Mouse (Mus musculus) liver, embryonic 14.5 days (tissue): ENCODE measurements at regions not wholly inside any gene's neighbourhood (a gene's known extent, or its start where the extent isn't known, plus 50 kb on each side); places are given as distances from the start of the nearest gene placed in this dataset.

Source experiments
- ATAC-seq: fragments of 200-750 bp; cut with Nextera tagmentation; 2 replicates; pipeline ENCODE4 v1.8.0; 2017; ENCODE audit warnings: moderate number of reproducible peaks, mild to moderate bottlenecking, moderate library complexity; ENCODE audit not compliant: insufficient read depth
- DNase-seq, 3 experiments: peaks; one replicate each; pipeline ENCODE4 v3.0.0-alpha.2; 2012 to 2013; ENCODE audit warnings: low read depth in 3 of 3, low spot score in 3 of 3
- H3K27ac ChIP-seq: fragments of 300-500 bp; sonication (generic); 2 replicates; pipeline ENCODE4 v1.5.1; 2014; ENCODE audit warnings: moderate library complexity, mild to moderate bottlenecking, control low read depth, inconsistent platforms
- H3K27me3 ChIP-seq: fragments of 300-500 bp; sonication (generic); 2 replicates; pipeline ENCODE4 v1.6.1; 2014; ENCODE audit warnings: mild to moderate bottlenecking, low read length, moderate library complexity; ENCODE audit not compliant: control insufficient read depth, insufficient read depth
- H3K36me3 ChIP-seq: fragments of 300-500 bp; sonication (generic); replicated peaks from 2 replicates; pipeline ENCODE4 v1.6.1; 2014; ENCODE audit warnings: low read depth; ENCODE audit not compliant: control insufficient read depth, insufficient read depth
- H3K4me1 ChIP-seq, 2 experiments: fragments of 200-500 bp in 1 of 2; fragments of 300-500 bp in 1 of 2; sonication (generic) in 1 of 2; replicated peaks; 2 replicates each; pipeline ENCODE4 v1.6.1; 2012 to 2014; ENCODE audit warnings: antibody characterized with exemption in 1 of 2, inconsistent platforms in 1 of 2, low read length in 1 of 2; ENCODE audit not compliant: control insufficient read depth in 2 of 2, insufficient read depth in 2 of 2
- H3K4me2 ChIP-seq: fragments of 300-500 bp; sonication (generic); 2 replicates; pipeline ENCODE4 v1.6.1; 2014; ENCODE audit warnings: low read depth, mild to moderate bottlenecking, control low read depth, moderate library complexity
- H3K4me3 ChIP-seq, 2 experiments: fragments of 200-500 bp in 1 of 2; fragments of 300-500 bp in 1 of 2; sonication (generic) in 1 of 2; 2 replicates each; pipeline ENCODE4 v1.5.1; 2012 to 2014; ENCODE audit warnings: low read depth in 2 of 2, low read length in 2 of 2, mild to moderate bottlenecking in 2 of 2, control low read depth in 1 of 2, inconsistent platforms in 1 of 2, moderate library complexity in 1 of 2; ENCODE audit not compliant: insufficient read depth in 1 of 2
- H3K9ac ChIP-seq: fragments of 300-500 bp; sonication (generic); replicated peaks from 2 replicates; pipeline ENCODE4 v1.6.1; 2014; ENCODE audit warnings: mild to moderate bottlenecking, control low read depth, moderate library complexity
- H3K9me3 ChIP-seq: fragments of 300-500 bp; sonication (generic); 2 replicates; pipeline ENCODE4 v1.6.1; 2016; ENCODE audit warnings: low read length, mixed read lengths; ENCODE audit not compliant: control insufficient read depth
- CTCF ChIP-seq: IDR thresholded peaks from 2 replicates; pipeline ENCODE4 v1.5.1; 2016; ENCODE audit warnings: antibody characterized with exemption, low read depth, control low read depth
- EP300 ChIP-seq: IDR thresholded peaks from 2 replicates; pipeline ENCODE4 v1.6.1; 2016; ENCODE audit warnings: antibody characterized with exemption, low read depth
- WGBS: fragments of 180-500 bp; shearing (Covaris S2); extraction: QIAGEN DNeasy Blood & Tissue Kit; methylation state at CpG from one replicate; pipeline ENCODE4 v1.1.7; 2014; ENCODE audit not compliant: insufficient replicate concordance; 5-methylcytosine and 5-hydroxymethylcytosine counted together

GRCm38 (mm10) chr3:149273993-149274692 is 283.8 kb upstream of the Adgrl2 start:
- Histone ChIP-seq H3K9ac (no peak overlapping the region), H3K4me3 (no peak overlapping the region), H3K27me3 (no peaks in the 10 kb centered on the region), H3K27ac (no peak overlapping the region), H3K36me3 (no peaks in the 10 kb centered on the region), H3K4me2 (peak overlapping the region; percentile 26), H3K9me3 (no peaks in the 10 kb centered on the region), H3K4me1 (peaks cover 0 to 5% of the 10 kb centered on the region in 2 experiments; a peak in 3 of 4 replicates)
- WGBS, result 21% methylated on average over 12 of the region's 12 CpGs
- TF ChIP-seq CTCF (no peak), EP300 (no peak)
- ATAC-seq, result no peak
- DNase-seq, result peak in 2 of 3 experiments; percentile 4 to 9

GRCm38 (mm10) chr3:149270459-149270858 is 280.1 kb upstream of the Adgrl2 start:
- Histone ChIP-seq H3K36me3 (no peaks in the 10 kb centered on the region), H3K4me2 (no peak overlapping the region), H3K9ac (no peak overlapping the region), H3K4me1 (peaks cover 0 to 5% of the 10 kb centered on the region in 2 experiments; a peak in 3 of 4 replicates), H3K9me3 (no peaks in the 10 kb centered on the region), H3K4me3 (no peak overlapping the region), H3K27ac (no peak overlapping the region), H3K27me3 (no peaks in the 10 kb centered on the region)
- ATAC-seq, result no peak
- no peak for DNase-seq
- TF ChIP-seq EP300, result no peak
- TF ChIP-seq CTCF, result no peak; the same call in 1 of the 2 replicates

- no peak overlapping the region for H3K4me3 ChIP-seq
- no peak overlapping the region for H3K27ac ChIP-seq
- TF ChIP-seq EP300 (no peak), CTCF (no peak)
- 61% methylated on average over 3 of the region's 3 CpGs for WGBS
- ATAC-seq (no peak), DNase-seq (no peak)
- no peaks in the 10 kb centered on the region for H3K4me1 ChIP-seq
- H3K27me3 ChIP-seq, result no peaks in the 10 kb centered on the region
- H3K4me2 ChIP-seq, result no peak overlapping the region
- no peak overlapping the region for H3K9ac ChIP-seq
- no peaks in the 10 kb centered on the region for H3K9me3 ChIP-seq
- H3K36me3 ChIP-seq, result no peaks in the 10 kb centered on the region
Observed at GRCm38 (mm10) chr3:149262332-149262970, 272.1 kb upstream of the Adgrl2 start.

- no peaks in the 10 kb centered on the region for H3K4me1 ChIP-seq
- H3K9ac ChIP-seq, result no peak overlapping the region
- no peaks in the 10 kb centered on the region for H3K36me3 ChIP-seq
- H3K9me3 ChIP-seq, result no peaks in the 10 kb centered on the region
- DNase-seq, result no peak
- H3K27me3 ChIP-seq, result no peaks in the 10 kb centered on the region
- H3K4me2 ChIP-seq, result no peak overlapping the region
- WGBS, result 60% methylated on average over 6 of the region's 6 CpGs
- TF ChIP-seq EP300 (no peak), CTCF (no peak)
- no peak overlapping the region for H3K4me3 ChIP-seq
- ATAC-seq, result no peak
- H3K27ac ChIP-seq, result no peak overlapping the region
Observed at GRCm38 (mm10) chr3:149261764-149262163, 271.4 kb upstream of the Adgrl2 start.

- no peak overlapping the region for H3K9ac ChIP-seq
- TF ChIP-seq CTCF (no peak), EP300 (no peak)
- no peak overlapping the region for H3K4me3 ChIP-seq
- DNase-seq (no peak), ATAC-seq (no peak)
- H3K36me3 ChIP-seq, result no peaks in the 10 kb centered on the region
- H3K27me3 ChIP-seq, result no peaks in the 10 kb centered on the region
- no peaks in the 10 kb centered on the region for H3K9me3 ChIP-seq
- H3K27ac ChIP-seq, result no peak overlapping the region
- H3K4me1 ChIP-seq, result no peaks in the 10 kb centered on the region
- no peak overlapping the region for H3K4me2 ChIP-seq
- 66% methylated on average over 6 of the region's 6 CpGs for WGBS
Observed at GRCm38 (mm10) chr3:149258826-149259225, 268.5 kb upstream of the Adgrl2 start.
